Mouse (Mus musculus) embryonic fibroblast, embryonic 13.5 days (primary cell): Measurements from ENCODE around the gene Nyap2. TPM values are rescaled to one million over a fixed set of nuclear protein-coding genes. Genes with fewer than 3 reads are reported as not detected.

ENCODE experiments used
- H3K27ac ChIP-seq: 2 replicates; pipeline ENCODE4 v1.5.1; 2012; ENCODE audit warnings: low read length, control low read depth, inconsistent platforms; ENCODE audit not compliant: insufficient read depth
- H3K4me1 ChIP-seq: 2 replicates; pipeline ENCODE4 v1.6.1; 2011; ENCODE audit warnings: low read length; ENCODE audit not compliant: control insufficient read depth, insufficient read depth
- H3K4me3 ChIP-seq: 2 replicates; pipeline ENCODE4 v1.5.1; 2011; ENCODE audit warnings: mild to moderate bottlenecking, control low read depth, low read length; ENCODE audit not compliant: insufficient read depth
- CTCF ChIP-seq: IDR thresholded peaks from 2 replicates; pipeline ENCODE4 v1.5.1; 2011; ENCODE audit warnings: mild to moderate bottlenecking, control low read depth, low read length, moderate library complexity, borderline replicate concordance; ENCODE audit not compliant: insufficient read depth
- POLR2A ChIP-seq: IDR thresholded peaks from 2 replicates; pipeline ENCODE4 v1.6.1; 2011; ENCODE audit warnings: low read depth, mild to moderate bottlenecking, control low read depth, low read length, moderate library complexity
- polyA plus RNA-seq: library from polyadenylated mRNA; stranded (reverse); fragments of >200 nt; gene quantifications from 2 replicates; pipeline ENCODE4 v1.2.4, GENCODE M21; 2011; ENCODE audit warnings: low read depth; ENCODE audit not compliant: missing spikeins, insufficient read length

Gene Nyap2
- polyA plus RNA-seq, 1 experiment, result 0.14 TPM

DNA sequence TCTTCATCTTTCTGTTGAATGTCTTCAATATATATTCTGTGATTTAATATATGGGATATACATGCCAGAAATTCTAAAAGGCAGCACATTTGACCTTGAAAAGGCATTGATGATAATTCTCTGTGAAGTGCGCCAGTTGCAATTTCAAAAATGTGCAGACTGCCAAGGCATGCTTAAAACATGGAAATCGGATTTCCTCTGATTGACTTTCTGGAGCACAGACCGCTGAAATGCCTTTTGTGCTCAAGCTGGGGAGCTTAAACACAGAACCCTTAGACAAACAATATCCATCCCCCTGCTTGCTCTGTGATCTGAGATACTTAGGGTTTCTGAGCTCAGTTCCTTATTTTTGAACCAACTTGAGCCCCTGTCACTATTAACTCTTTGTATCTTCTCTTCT lies 14.2 kb downstream of the Nyap2 start:
- no peaks in the 10 kb centered on the region for H3K4me1 ChIP-seq
- H3K4me3 ChIP-seq, result no peak overlapping the region
- TF ChIP-seq POLR2A (no peak), CTCF (no peak)
- H3K27ac ChIP-seq, result no peak overlapping the region

DNA sequence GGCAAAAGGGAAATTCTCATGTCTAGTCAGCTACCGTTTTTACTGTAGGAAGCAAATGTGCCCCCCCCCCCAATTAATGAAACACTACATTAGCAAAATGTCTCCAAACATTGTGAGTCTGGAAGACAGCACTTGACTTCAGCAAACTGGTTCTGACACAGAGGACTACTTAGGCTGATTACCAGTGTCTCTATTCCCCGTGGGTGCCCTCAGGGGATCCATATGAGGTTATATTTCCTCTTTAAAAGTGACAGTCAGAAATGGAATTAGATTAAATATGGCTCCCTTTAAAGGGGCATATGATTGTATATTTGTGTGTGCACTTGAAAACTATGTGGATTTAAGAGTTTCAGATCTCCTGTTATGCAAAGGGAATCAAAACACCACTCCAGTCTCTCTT lies 15.3 kb downstream of the Nyap2 start:
- TF ChIP-seq POLR2A (no peak), CTCF (no peak)
- Histone ChIP-seq H3K27ac (no peak overlapping the region), H3K4me3 (no peak overlapping the region), H3K4me1 (no peaks in the 10 kb centered on the region)

- Histone ChIP-seq H3K27ac (no peak overlapping the region), H3K4me3 (no peak overlapping the region), H3K4me1 (no peaks in the 10 kb centered on the region)
- TF ChIP-seq POLR2A (no peak), CTCF (no peak)
Observed at GRCm38 (mm10) chr1:81092886-81093285, 16.1 kb downstream of the Nyap2 start.

DNA sequence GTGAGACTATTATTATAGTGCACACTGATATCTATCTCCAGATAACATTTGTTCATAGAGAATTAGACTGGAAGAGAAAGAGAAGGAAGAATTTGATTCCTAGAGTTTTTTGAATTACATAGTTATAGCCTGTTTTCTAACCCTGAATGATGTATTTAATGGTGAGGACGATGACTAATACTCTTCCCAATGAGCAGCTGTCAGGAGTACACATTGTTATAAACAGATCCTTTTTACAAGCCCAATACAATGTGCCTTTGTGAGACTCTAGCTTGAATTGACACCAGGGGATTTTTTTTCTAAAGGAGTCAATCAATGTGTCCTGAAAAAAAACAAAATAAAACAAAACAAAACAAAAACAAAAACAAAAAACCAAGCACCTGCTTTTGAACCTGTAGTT lies 22.2 kb downstream of the Nyap2 start:
- Histone ChIP-seq H3K27ac (no peak overlapping the region), H3K4me3 (no peak overlapping the region), H3K4me1 (no peaks in the 10 kb centered on the region)
- TF ChIP-seq CTCF (no peak), POLR2A (no peak)

GRCm38 (mm10) chr1:81101749-81102148 lies 25.0 kb downstream of the Nyap2 start:
- Histone ChIP-seq H3K27ac (no peak overlapping the region), H3K4me1 (no peaks in the 10 kb centered on the region), H3K4me3 (no peak overlapping the region)
- TF ChIP-seq CTCF, result no peak
- no peak for TF ChIP-seq POLR2A

- H3K27ac ChIP-seq, result no peak overlapping the region
- TF ChIP-seq POLR2A, result no peak
- no peak for TF ChIP-seq CTCF
Observed at GRCm38 (mm10) chr1:81119732-81120131, 43.0 kb downstream of the Nyap2 start.

GRCm38 (mm10) chr1:81132007-81132712 lies 55.4 kb downstream of the Nyap2 start:
- TF ChIP-seq CTCF, result no peak
- TF ChIP-seq POLR2A, result no peak
- H3K27ac ChIP-seq, result no peak overlapping the region
- no peak overlapping the region for H3K4me3 ChIP-seq
- H3K4me1 ChIP-seq, result no peaks in the 10 kb centered on the region

More at GRCm38 (mm10) chr1:81119732-81120131, 43.0 kb downstream of the Nyap2 start:
- Histone ChIP-seq H3K4me3 (no peak overlapping the region), H3K4me1 (no peaks in the 10 kb centered on the region)

GRCm38 (mm10) chr1:81143855-81144254 lies 67.1 kb downstream of the Nyap2 start:
- Histone ChIP-seq H3K4me3 (no peak overlapping the region), H3K27ac (no peak overlapping the region), H3K4me1 (no peaks in the 10 kb centered on the region)
- no peak for TF ChIP-seq CTCF
- TF ChIP-seq POLR2A, result no peak

DNA sequence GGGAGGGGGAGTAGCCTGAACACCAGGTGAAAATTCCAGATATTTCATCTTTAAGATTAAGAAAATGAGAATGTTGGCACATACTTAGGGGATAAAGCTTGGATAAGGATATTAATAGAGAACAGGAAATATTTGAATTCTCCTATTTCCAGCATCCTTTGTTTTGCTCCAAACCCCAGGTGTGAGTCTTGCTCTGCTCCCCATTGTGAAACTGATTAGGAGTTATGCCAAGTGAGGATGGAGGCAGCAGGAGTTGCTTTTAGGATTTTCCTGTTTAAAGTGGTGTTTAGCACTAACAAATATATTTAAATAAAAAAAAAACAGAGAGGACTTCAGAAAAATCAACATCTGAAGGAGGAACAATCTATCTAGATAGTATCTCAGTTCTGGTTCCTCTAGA lies 68.8 kb downstream of the Nyap2 start:
- no peak overlapping the region for H3K4me3 ChIP-seq
- H3K27ac ChIP-seq, result no peak overlapping the region
- TF ChIP-seq CTCF, result no peak
- no peak for TF ChIP-seq POLR2A
- H3K4me1 ChIP-seq, result no peaks in the 10 kb centered on the region

DNA sequence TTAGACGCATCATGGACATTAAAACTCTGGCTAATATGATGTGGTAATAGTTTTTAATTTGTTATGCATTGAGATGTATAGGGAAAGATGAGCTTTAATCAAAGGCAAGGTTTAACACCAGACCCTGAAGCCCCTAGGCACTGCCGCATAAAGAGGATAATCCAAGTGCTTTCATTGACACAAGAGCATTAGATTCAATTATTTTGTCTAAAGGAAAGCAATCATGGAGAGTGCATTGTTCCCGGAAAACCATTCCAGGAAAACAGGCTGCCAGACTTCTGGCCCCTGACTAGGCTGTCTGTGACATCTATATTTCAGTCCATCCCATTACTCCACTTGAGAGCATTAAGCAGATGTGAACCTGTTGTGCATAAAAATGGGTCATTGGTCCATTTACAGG lies 92.5 kb downstream of the Nyap2 start:
- H3K4me3 ChIP-seq, result no peak overlapping the region
- TF ChIP-seq POLR2A, result no peak
- no peak for TF ChIP-seq CTCF

GRCm38 (mm10) chr1:81172703-81173102 lies 96.0 kb downstream of the Nyap2 start:
- no peaks in the 10 kb centered on the region for H3K4me1 ChIP-seq
- TF ChIP-seq CTCF (no peak), POLR2A (no peak)
- no peak overlapping the region for H3K4me3 ChIP-seq
- peak overlapping the region; percentile 2; the same call in 1 of the 2 replicates for H3K27ac ChIP-seq

More for the DNA sequence above, 92.5 kb downstream of the Nyap2 start:
- Histone ChIP-seq H3K27ac (no peak overlapping the region), H3K4me1 (no peaks in the 10 kb centered on the region)
